In the genomic region with DNA sequence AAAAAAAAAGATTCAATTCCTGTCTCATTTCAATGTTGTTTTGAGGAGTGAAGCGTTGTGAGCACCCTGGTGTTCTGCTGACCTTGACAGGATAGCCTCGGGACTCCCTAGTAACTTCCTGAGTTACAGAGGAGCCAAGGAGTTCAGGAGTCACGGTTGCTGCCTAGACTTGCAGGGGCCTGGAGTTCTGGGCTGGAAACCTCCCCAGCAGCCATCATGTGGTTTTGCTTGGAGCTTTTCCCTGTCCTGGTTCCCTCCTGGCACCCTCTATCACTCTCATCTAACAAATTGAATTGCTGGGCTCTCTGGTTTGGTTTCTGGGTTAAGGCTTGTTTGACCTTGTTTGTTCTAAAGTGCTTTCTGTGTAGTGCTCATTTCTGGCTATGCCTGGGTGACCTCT, we compare ENCODE assay signal across 16 mouse cellular contexts.
A peak's percentile ranks its signal among the peaks of the same experiment; 100 is the strongest.
DNase-seq lines count a peak whose midpoint lies in the region; ATAC-seq lines count a peak whose summit lies in the region.
"Had no signal": no experiment of that assay in that cellular context is flagged by ENCODE, and none has a peak within 500 bp of the region (broad histone marks: within the 10 kb centered on the region; RNA-seq: fewer than 3 reads in every experiment).

No protein-coding gene starts in this region.

- no peak overlapping the region for H3K9ac ChIP-seq in liver, embryonic 12.5 days
- H3K9ac ChIP-seq: limb, embryonic 15.5 days; lung, embryonic 15.5 days had no signal

- no peak overlapping the region for H3K4me3 ChIP-seq in liver, embryonic 12.5 days
- H3K4me3 ChIP-seq: forebrain, embryonic 10.5 days; limb, embryonic 15.5 days; lung, embryonic 15.5 days; myocyte had no signal

- H3K4me2 ChIP-seq in liver, embryonic 12.5 days, result no peak overlapping the region
- H3K4me2 ChIP-seq: limb, embryonic 15.5 days; lung, embryonic 15.5 days had no signal

- DNase-seq in cerebellum, adult 9-11 months, result peak; percentile 18
- no peak for DNase-seq in cerebellum, adult 18-20 months
- peak; percentile 14 for DNase-seq in layer of hippocampus, adult 9-11 months
- DNase-seq in layer of hippocampus, postnatal 36 days, result no peak
- peak; percentile 54 for DNase-seq in adrenal gland, postnatal 10 days
- DNase-seq in kidney, postnatal 4 days, result peak; percentile 6
- DNase-seq in left cerebral cortex, adult 11 months (ENCODE audit: low spot score), result no peak
- DNase-seq: heart, postnatal 36 days; thymus, postnatal 14 days had no signal

- H3K4me1 ChIP-seq in liver, embryonic 12.5 days, result no peaks in the 10 kb centered on the region
- H3K4me1 ChIP-seq: forebrain, embryonic 10.5 days; limb, embryonic 15.5 days; lung, embryonic 15.5 days had no signal

- WGBS in liver, embryonic 12.5 days (ENCODE audit: insufficient replicate concordance), result 43% methylated on average over 3 of the region's 3 CpGs

- no peaks in the 10 kb centered on the region for H3K9me3 ChIP-seq in liver, embryonic 12.5 days (replicated peaks)
- H3K9me3 ChIP-seq: forebrain, embryonic 10.5 days; limb, embryonic 15.5 days; lung, embryonic 15.5 days had no signal

- H3K36me3 ChIP-seq in liver, embryonic 12.5 days, result no peaks in the 10 kb centered on the region
- H3K36me3 ChIP-seq: forebrain, embryonic 10.5 days; limb, embryonic 15.5 days; lung, embryonic 15.5 days had no signal

- H3K27me3 ChIP-seq in liver, embryonic 12.5 days (replicated peaks), result no peaks in the 10 kb centered on the region
- H3K27me3 ChIP-seq: limb, embryonic 15.5 days; lung, embryonic 15.5 days; Patski had no signal

- H3K27ac ChIP-seq in liver, embryonic 12.5 days, result no peak overlapping the region
- H3K27ac ChIP-seq: forebrain, embryonic 10.5 days; limb, embryonic 15.5 days; lung, embryonic 15.5 days had no signal

- ATAC-seq in liver, embryonic 12.5 days, result no peak
- ATAC-seq: inflammation-experienced regulatory T-cells, adult 6 months; Patski had no signal

Comparison
In these comparisons a context has a peak if more than half of its experiments do, and no peak if none do; other contexts are left out.
1. DNase-seq: peak in cerebellum, adult 9-11 months (single experiment), layer of hippocampus, adult 9-11 months (single experiment), adrenal gland, postnatal 10 days (single experiment) and kidney, postnatal 4 days (2 of 2); none in cerebellum, adult 18-20 months (0 of 2), layer of hippocampus, postnatal 36 days (0 of 2) and left cerebral cortex, adult 11 months (single experiment).